Mouse (Mus musculus) common myeloid progenitor, adult 5-6 weeks (primary cell): ENCODE results near the gene Stk39. TPM values are rescaled to one million over a fixed set of nuclear protein-coding genes. Genes with fewer than 3 reads are reported as not detected.

Experiments used
- ATAC-seq: replicated peaks from 2 replicates; pipeline ENCODE4 v1.8.0; 2016; ENCODE audit warnings: low read depth, mild to moderate bottlenecking, moderate TSS enrichment, inconsistent platforms; ENCODE audit not compliant: poor library complexity, severe bottlenecking
- total RNA-seq: library from RNA; stranded (forward); fragments of 200-1000, 187-1606 nt; gene quantifications from 2 replicates; pipeline ENCODE4 v1.2.3, GENCODE M21; 2017

The Stk39 gene
- 1.4 and 3.9 TPM in 2 replicates for total RNA-seq

GRCm38 (mm10) chr2:68471759-68472550 lies at the start of gene Stk39:
TSS of gene Stk39 (minus strand) at chr2:68472268.
- peak; percentile 62 for ATAC-seq

GRCm38 (mm10) chr2:68515409-68515808 lies 43.3 kb upstream of the Stk39 start:
- no peak for ATAC-seq

GRCm38 (mm10) chr2:68503202-68503601 lies 31.1 kb upstream of the Stk39 start:
- ATAC-seq = no peak

- no peak for ATAC-seq
Observed at GRCm38 (mm10) chr2:68502734-68503133, 30.7 kb upstream of the Stk39 start.

GRCm38 (mm10) chr2:68502236-68502635 lies 30.2 kb upstream of the Stk39 start:
- ATAC-seq = no peak

GRCm38 (mm10) chr2:68486275-68486674 lies 14.2 kb upstream of the Stk39 start:
- ATAC-seq = no peak

GRCm38 (mm10) chr2:68485141-68485540 lies 13.1 kb upstream of the Stk39 start:
- ATAC-seq = 0 out of 2 replicates have a peak, but pooled peaks have one; percentile 25

GRCm38 (mm10) chr2:68482896-68483295 lies 10.8 kb upstream of the Stk39 start:
- no peak for ATAC-seq

GRCm38 (mm10) chr2:68479823-68480222 lies 7.8 kb upstream of the Stk39 start:
- ATAC-seq = no peak

GRCm38 (mm10) chr2:68472921-68473320 lies 853 bp upstream of the Stk39 start:
- no peak for ATAC-seq

- no peak for ATAC-seq
Observed at GRCm38 (mm10) chr2:68472551-68472910, 463 bp upstream of the Stk39 start.

- peak; percentile 40 for ATAC-seq
Observed at GRCm38 (mm10) chr2:68470891-68471758, 943 bp downstream of the Stk39 start.

- no peak for ATAC-seq
Observed at GRCm38 (mm10) chr2:68469491-68469890, 2.6 kb downstream of the Stk39 start.

GRCm38 (mm10) chr2:68468698-68469097 lies 3.4 kb downstream of the Stk39 start:
- 0 out of 2 replicates have a peak, but pooled peaks have one; percentile 45 for ATAC-seq

- ATAC-seq = no peak
Observed at GRCm38 (mm10) chr2:68468259-68468658, 3.8 kb downstream of the Stk39 start.

- ATAC-seq = no peak
Observed at GRCm38 (mm10) chr2:68467085-68467978, 4.7 kb downstream of the Stk39 start.

- no peak for ATAC-seq
Observed at GRCm38 (mm10) chr2:68466124-68467070, 5.7 kb downstream of the Stk39 start.

- 0 out of 2 replicates have a peak, but pooled peaks have one; percentile 7 for ATAC-seq
Observed at GRCm38 (mm10) chr2:68465266-68466123, 6.6 kb downstream of the Stk39 start.
